Mouse (Mus musculus) midbrain, embryonic 16.5 days (tissue): Measurements from ENCODE around the gene Tmem138. TPM values are rescaled to one million over a fixed set of nuclear protein-coding genes. Genes with fewer than 3 reads are reported as not detected.

Experiments
- ATAC-seq: fragments of 200-750 bp; cut with Nextera tagmentation; 2 replicates; pipeline ENCODE4 v1.8.0; 2017; ENCODE audit warnings: moderate TSS enrichment
- H3K27ac ChIP-seq: fragments of 300-500 bp; sonication (generic); 2 replicates; pipeline ENCODE4 v1.5.1; 2014; ENCODE audit warnings: mild to moderate bottlenecking, low read length, mixed read lengths
- H3K27me3 ChIP-seq: fragments of 300-500 bp; sonication (generic); 2 replicates; pipeline ENCODE4 v1.6.1; 2014; ENCODE audit warnings: low read depth, low read length, mixed read lengths; ENCODE audit not compliant: control insufficient read depth, insufficient read depth
- H3K36me3 ChIP-seq: fragments of 300-500 bp; sonication (generic); 2 replicates; pipeline ENCODE4 v1.6.1; 2014; ENCODE audit warnings: mild to moderate bottlenecking, low read length, moderate library complexity, mixed read lengths; ENCODE audit not compliant: control insufficient read depth, insufficient read depth
- H3K4me1 ChIP-seq: fragments of 300-500 bp; sonication (generic); 2 replicates; pipeline ENCODE4 v1.6.1; 2014; ENCODE audit warnings: mild to moderate bottlenecking, low read length, mixed read lengths; ENCODE audit not compliant: control insufficient read depth, insufficient read depth
- H3K4me2 ChIP-seq: fragments of 300-500 bp; sonication (generic); 2 replicates; pipeline ENCODE4 v1.6.1; 2014; ENCODE audit warnings: mild to moderate bottlenecking, low read length, mixed read lengths
- H3K4me3 ChIP-seq: fragments of 300-500 bp; sonication (generic); 2 replicates; pipeline ENCODE4 v1.5.1; 2014; ENCODE audit warnings: low read depth, mild to moderate bottlenecking, low read length, moderate library complexity, mixed read lengths
- H3K9ac ChIP-seq: fragments of 300-500 bp; sonication (generic); 2 replicates; pipeline ENCODE4 v1.6.1; 2014; ENCODE audit warnings: low read depth, low read length, mixed read lengths
- H3K9me3 ChIP-seq: fragments of 300-500 bp; sonication (generic); replicated peaks from 2 replicates; pipeline ENCODE4 v1.6.1; 2014; ENCODE audit warnings: mild to moderate bottlenecking, low read length, mixed read lengths; ENCODE audit not compliant: control insufficient read depth, poor library complexity, severe bottlenecking
- WGBS: fragments of 180-500 bp; shearing (Covaris S2); extraction: QIAGEN DNeasy Blood & Tissue Kit; methylation state at CpG from one replicate; pipeline ENCODE4 v1.1.7; 2014; 5-methylcytosine and 5-hydroxymethylcytosine counted together
- polyA plus RNA-seq: library from polyadenylated mRNA; unstranded; fragments of >200 nt; fragmentation: Nextera tagmentation; extraction: Ambion mirVana; gene quantifications from 2 replicates; pipeline ENCODE4 v1.2.1, GENCODE M21; 2015

The Tmem138 gene
- polyA plus RNA-seq, 1 experiment from 2014 or later = 37.8 TPM

- Histone ChIP-seq H3K4me3 (peak within 1 kb of the TSS; percentile 99), H3K27ac (peak within 1 kb of the TSS; percentile 98), H3K9ac (peak within 1 kb of the TSS; percentile 99), H3K4me2 (peak within 1 kb of the TSS; percentile 84), H3K9me3 (no peaks in the 10 kb centered on the region), H3K4me1 (peaks cover 33% of the 10 kb centered on the region), H3K36me3 (0 out of 2 replicates have a peak, but pooled peaks cover 4% of the 10 kb centered on the region), H3K27me3 (no peaks in the 10 kb centered on the region)
- under 1% methylated on average over 68 of the region's 93 CpGs for WGBS
- ATAC-seq = peak; percentile 96
Measured at GRCm38 (mm10) chr19:10525106-10525901, 51.9 kb downstream of the Tmem138 start, which contains the start of gene Cpsf7. Gene Cpsf7, plus strand, starts transcription at chr19:10525266.

- Histone ChIP-seq H3K4me2 (peak overlapping the region; percentile 84), H3K9me3 (no peaks in the 10 kb centered on the region), H3K27me3 (no peaks in the 10 kb centered on the region), H3K36me3 (no peaks in the 10 kb centered on the region), H3K4me3 (peak overlapping the region; percentile 99), H3K27ac (peak overlapping the region; percentile 98), H3K9ac (peak overlapping the region; percentile 99), H3K4me1 (peaks cover 33% of the 10 kb centered on the region)
- WGBS = 1% methylated on average over 19 of the region's 19 CpGs
- ATAC-seq = no peak
Measured at GRCm38 (mm10) chr19:10524784-10525105, 52.4 kb downstream of the Tmem138 start.

- H3K4me3 ChIP-seq = no peak overlapping the region
- 87% methylated on average over 5 of the region's 5 CpGs for WGBS
Measured at GRCm38 (mm10) chr19:10523483-10524080, 53.6 kb downstream of the Tmem138 start.

GRCm38 (mm10) chr19:10521926-10522325 is 55.2 kb downstream of the Tmem138 start:
- no peak overlapping the region for H3K27ac ChIP-seq
- H3K4me3 ChIP-seq = no peak overlapping the region
- no peak overlapping the region for H3K9ac ChIP-seq
- H3K9me3 ChIP-seq = no peaks in the 10 kb centered on the region
- H3K27me3 ChIP-seq = no peaks in the 10 kb centered on the region
- peaks cover 21% of the 10 kb centered on the region for H3K4me1 ChIP-seq
- 96% methylated on average over 1 of the region's 1 CpGs for WGBS
- H3K36me3 ChIP-seq = no peaks in the 10 kb centered on the region
- no peak for ATAC-seq
- no peak overlapping the region for H3K4me2 ChIP-seq

More at GRCm38 (mm10) chr19:10523483-10524080, 53.6 kb downstream of the Tmem138 start:
- Histone ChIP-seq H3K4me2 (no peak overlapping the region; the same call in 1 of the 2 replicates), H3K9ac (no peak overlapping the region), H3K4me1 (peaks cover 33% of the 10 kb centered on the region), H3K36me3 (no peaks in the 10 kb centered on the region), H3K9me3 (no peaks in the 10 kb centered on the region), H3K27ac (no peak overlapping the region), H3K27me3 (no peaks in the 10 kb centered on the region)
- no peak for ATAC-seq

Other genes with a start within 250 kb of the Tmem138 start
- gene Syt7, start 188.3 kb downstream of the Tmem138 start, polyA plus RNA-seq = 13.6 and 15.5 TPM in 2 replicates
- gene Lrrc10b, start 119.9 kb downstream of the Tmem138 start, polyA plus RNA-seq = 1.9 and 2.0 TPM in 2 replicates
- 3.6 and 5.9 TPM in 2 replicates for gene Ppp1r32, start 94.4 kb downstream of the Tmem138 start, polyA plus RNA-seq
- 55.9 and 56.0 TPM in 2 replicates for gene Cpsf7, start 52.1 kb downstream of the Tmem138 start, polyA plus RNA-seq
- gene Sdhaf2, start 51.2 kb downstream of the Tmem138 start, polyA plus RNA-seq = 60.2 and 62.7 TPM in 2 replicates
- 52.0 and 52.3 TPM in 2 replicates for gene Tmem216, start 21.1 kb downstream of the Tmem138 start, polyA plus RNA-seq
- gene Cyb561a3, start 190 bp downstream of the Tmem138 start, polyA plus RNA-seq = 24.5 and 26.4 TPM in 2 replicates
- 218 and 234 TPM in 2 replicates for gene Ddb1, start 28.0 kb upstream of the Tmem138 start, polyA plus RNA-seq
- 24.6 and 25.4 TPM in 2 replicates for gene Tkfc, start 28.3 kb upstream of the Tmem138 start, polyA plus RNA-seq
- 1.1 and 2.0 TPM in 2 replicates for gene Vwce, start 56.9 kb upstream of the Tmem138 start, polyA plus RNA-seq
- not detected in 2 replicates for gene Pga5, start 100.7 kb upstream of the Tmem138 start, polyA plus RNA-seq
- 28.6 and 31.2 TPM in 2 replicates for gene Vps37c, start 111.4 kb upstream of the Tmem138 start, polyA plus RNA-seq
- 0.48 and 0.78 TPM in 2 replicates for gene Cd5, start 161.6 kb upstream of the Tmem138 start, polyA plus RNA-seq